Mouse (Mus musculus) kidney, adult 2 months (tissue): ENCODE results near the gene Opn4.
A peak's percentile ranks its signal among the peaks of the same experiment; 100 is the strongest.

ENCODE experiments used
- CTCF ChIP-seq: fragments of 200-500 bp; conservative IDR thresholded peaks from 2 replicates; pipeline ENCODE4 v1.5.1; 2011; ENCODE audit warnings: low read depth, mild to moderate bottlenecking, control low read depth, low read length, moderate library complexity, mixed read lengths; ENCODE audit not compliant: insufficient read depth, insufficient read length
- POLR2A ChIP-seq: fragments of 200-500 bp; IDR thresholded peaks from one replicate; pipeline ENCODE4 v1.6.1; 2011; ENCODE audit warnings: low read depth, low read length, control low read depth

- peak; percentile 99 for TF ChIP-seq CTCF
- no peak for TF ChIP-seq POLR2A
These were observed 16.9 kb upstream of the Opn4 start for GRCm38 (mm10) chr14:34616821-34617220.
